Mouse (Mus musculus) CH12.LX (cell line): ENCODE data around the gene Ikzf3. TPM values are rescaled to one million over a fixed set of nuclear protein-coding genes. Genes with fewer than 3 reads are reported as not detected.

ENCODE experiments used
- DNase-seq: peaks from one replicate; pipeline ENCODE4 v3.0.0-alpha.2; 2013; ENCODE audit errors: extremely low read depth
- H3K27ac ChIP-seq: 2 replicates; pipeline ENCODE4 v1.5.1; 2012; ENCODE audit warnings: low read depth, mild to moderate bottlenecking, control low read depth, moderate library complexity; ENCODE audit not compliant: insufficient read depth
- H3K27me3 ChIP-seq: replicated peaks from 2 replicates; pipeline ENCODE3; 2012; ENCODE audit warnings: inconsistent platforms
- H3K36me3 ChIP-seq, 2 experiments: replicated peaks in 1 of 2; 2 replicates each; pipeline versions ENCODE3 to v1.6.1; 2012; ENCODE audit warnings: inconsistent platforms in 1 of 2, low read length in 1 of 2, mild to moderate bottlenecking in 1 of 2, mixed read lengths in 1 of 2, moderate library complexity in 1 of 2; ENCODE audit not compliant: control insufficient read depth in 1 of 2, insufficient read depth in 1 of 2
- H3K4me1 ChIP-seq, 2 experiments: 2 replicates each; pipeline ENCODE4 v1.6.1; 2012; ENCODE audit warnings: inconsistent platforms in 1 of 2, moderate library complexity in 1 of 2; ENCODE audit not compliant: insufficient read depth in 2 of 2, control insufficient read depth in 1 of 2
- H3K4me2 ChIP-seq: 2 replicates; pipeline ENCODE4 v1.6.1; 2012; ENCODE audit warnings: low read depth, mild to moderate bottlenecking, control low read depth; ENCODE audit not compliant: poor library complexity, insufficient read depth, severe bottlenecking
- H3K4me3 ChIP-seq, 3 experiments: fragments of 150-350 bp in 1 of 3; sonication (generic) in 1 of 3; replicated peaks in 1 of 3; 2 replicates each; pipeline versions ENCODE3 to v1.5.1; 2011 to 2012; ENCODE audit warnings: low read depth in 2 of 3, low read length in 2 of 3, mild to moderate bottlenecking in 2 of 3, moderate library complexity in 2 of 3, control low read depth in 1 of 3, improper control_type of control experiment in 1 of 3, inconsistent platforms in 1 of 3, mixed read lengths in 1 of 3; ENCODE audit not compliant: poor library complexity in 1 of 3
- H3K79me2 ChIP-seq: replicated peaks from 2 replicates; pipeline ENCODE4 v1.6.1; 2012; ENCODE audit warnings: mild to moderate bottlenecking, moderate library complexity; ENCODE audit not compliant: control insufficient read depth, poor library complexity, insufficient read depth, severe bottlenecking; ENCODE audit errors: extremely low read depth
- H3K9ac ChIP-seq: 2 replicates; pipeline ENCODE4 v1.6.1; 2012; ENCODE audit warnings: low read depth, mild to moderate bottlenecking, control low read depth, moderate library complexity; ENCODE audit not compliant: insufficient read depth
- H3K9me3 ChIP-seq: replicated peaks from 2 replicates; pipeline ENCODE3; 2012; ENCODE audit warnings: low read length, inconsistent platforms, mixed read lengths
- BHLHE40 ChIP-seq: IDR thresholded peaks from 2 replicates; pipeline ENCODE4 v1.6.1; 2011; ENCODE audit warnings: mild to moderate bottlenecking, low read depth, low read length, improper control_type of control experiment
- CHD1 ChIP-seq: IDR thresholded peaks from 2 replicates; pipeline ENCODE4 v1.6.1; 2012; ENCODE audit warnings: low read depth, low read length, improper control_type of control experiment, inconsistent platforms
- CHD2 ChIP-seq: IDR thresholded peaks from 2 replicates; pipeline ENCODE4 v1.6.1; 2011; ENCODE audit warnings: low read length, improper control_type of control experiment
- ELF1 ChIP-seq: IDR thresholded peaks from 2 replicates; pipeline ENCODE4 v1.6.1; 2014; ENCODE audit warnings: low read depth, mild to moderate bottlenecking, inconsistent platforms, low read length, improper control_type of control experiment
- ETS1 ChIP-seq: conservative IDR thresholded peaks from 2 replicates; pipeline ENCODE4 v1.6.1; 2012; ENCODE audit warnings: low read depth, mild to moderate bottlenecking, inconsistent platforms, low read length, improper control_type of control experiment, moderate library complexity
- IRF4 ChIP-seq: IDR thresholded peaks from 2 replicates; pipeline ENCODE4 v1.6.1; 2014; ENCODE audit warnings: low read depth, mild to moderate bottlenecking, inconsistent platforms, low read length, improper control_type of control experiment
- JUN ChIP-seq: IDR thresholded peaks from 2 replicates; pipeline ENCODE4 v1.6.1; 2011; ENCODE audit warnings: low read depth, mild to moderate bottlenecking, low read length, improper control_type of control experiment, moderate library complexity; ENCODE audit not compliant: insufficient read depth
- JUND ChIP-seq: conservative IDR thresholded peaks from 2 replicates; pipeline ENCODE4 v1.6.1; 2011; ENCODE audit warnings: low read depth, low read length, improper control_type of control experiment
- KAT2A ChIP-seq: IDR thresholded peaks from 2 replicates; pipeline ENCODE4 v1.6.1; 2012; ENCODE audit warnings: low read length, improper control_type of control experiment, inconsistent platforms; ENCODE audit not compliant: insufficient replicate concordance
- MAFK ChIP-seq: IDR thresholded peaks from 2 replicates; pipeline ENCODE4 v1.6.1; 2011; ENCODE audit warnings: low read length, improper control_type of control experiment; ENCODE audit not compliant: insufficient replicate concordance
- MAX ChIP-seq: IDR thresholded peaks from 2 replicates; pipeline ENCODE4 v1.6.1; 2011; ENCODE audit warnings: low read length, improper control_type of control experiment
- MAZ ChIP-seq: IDR thresholded peaks from 2 replicates; pipeline ENCODE4 v1.6.1; 2012; ENCODE audit warnings: low read depth, mild to moderate bottlenecking, inconsistent platforms, low read length, improper control_type of control experiment, moderate library complexity
- NRF1 ChIP-seq: IDR thresholded peaks from 2 replicates; pipeline ENCODE4 v1.6.1; 2014; ENCODE audit warnings: low read depth, mild to moderate bottlenecking, inconsistent platforms, low read length, improper control_type of control experiment, moderate library complexity
- POLR2A ChIP-seq: IDR thresholded peaks from 2 replicates; pipeline ENCODE4 v1.6.1; 2011; ENCODE audit warnings: low read depth, mild to moderate bottlenecking, improper control_type of control experiment, low read length
- POLR2AphosphoS2 ChIP-seq: IDR thresholded peaks from 2 replicates; pipeline ENCODE4 v1.6.1; 2011; ENCODE audit warnings: low read depth, low read length, improper control_type of control experiment
- RAD21 ChIP-seq: IDR thresholded peaks from 2 replicates; pipeline ENCODE4 v1.6.1; 2011; ENCODE audit warnings: low read depth, mild to moderate bottlenecking, low read length, improper control_type of control experiment, moderate library complexity
- SIN3A ChIP-seq: IDR thresholded peaks from 2 replicates; pipeline ENCODE4 v1.6.1; 2012; ENCODE audit warnings: low read length, improper control_type of control experiment, inconsistent platforms
- UBTF ChIP-seq: IDR thresholded peaks from 2 replicates; pipeline ENCODE4 v1.6.1; 2012; ENCODE audit warnings: low read depth, mild to moderate bottlenecking, inconsistent platforms, low read length, improper control_type of control experiment, moderate library complexity
- USF1 ChIP-seq: IDR thresholded peaks from 2 replicates; pipeline ENCODE4 v1.6.1; 2014; ENCODE audit warnings: low read depth, mild to moderate bottlenecking, inconsistent platforms, low read length, improper control_type of control experiment
- USF2 ChIP-seq: conservative IDR thresholded peaks from 2 replicates; pipeline ENCODE4 v1.6.1; 2011; ENCODE audit warnings: low read depth, low read length, improper control_type of control experiment
- ZC3H11A ChIP-seq: IDR thresholded peaks from 2 replicates; pipeline ENCODE4 v1.6.1; 2012; ENCODE audit warnings: low read depth, mild to moderate bottlenecking, inconsistent platforms, low read length, improper control_type of control experiment
- dilution Hi-C: fragments of 300-500 bp; cut with MboI; formaldehyde crosslinking; loops from 2 replicates; pipeline ENCODE4 v1.14.3; 2020; ENCODE audit warnings: low sequenced_read_pairs; ENCODE audit not compliant: extremely low pct_unique_long_range_greater_than_20kb, extremely low pct_ligation_motif_present
- in situ Hi-C: fragments of 300-500 bp; cut with MboI; formaldehyde crosslinking; loops from 3 replicates; pipeline ENCODE4 v1.14.3; 2019; ENCODE audit warnings: low sequenced_read_pairs, low pct_ligation_motif_present, low pct_unique_long_range_greater_than_20kb, mixed read lengths
- polyA plus RNA-seq: library from polyadenylated mRNA; unstranded; fragments of >175 nt; gene quantifications from 2 replicates; pipeline ENCODE4 v1.2.1, GENCODE M21; 2012; ENCODE audit warnings: low read depth; ENCODE audit not compliant: insufficient read length
- total RNA-seq, 2 experiments: library from RNA; depleted of rRNA; stranded (reverse); fragments of 300-350 nt in 1 of 2; fragments of >200 nt in 1 of 2; gene quantifications; 2 replicates each; pipeline ENCODE4 v1.2.3; 2012 to 2014

Gene Ikzf3
- total and polyA plus RNA-seq, 3 experiments, result 110 to 238 (median 130) TPM

DNA sequence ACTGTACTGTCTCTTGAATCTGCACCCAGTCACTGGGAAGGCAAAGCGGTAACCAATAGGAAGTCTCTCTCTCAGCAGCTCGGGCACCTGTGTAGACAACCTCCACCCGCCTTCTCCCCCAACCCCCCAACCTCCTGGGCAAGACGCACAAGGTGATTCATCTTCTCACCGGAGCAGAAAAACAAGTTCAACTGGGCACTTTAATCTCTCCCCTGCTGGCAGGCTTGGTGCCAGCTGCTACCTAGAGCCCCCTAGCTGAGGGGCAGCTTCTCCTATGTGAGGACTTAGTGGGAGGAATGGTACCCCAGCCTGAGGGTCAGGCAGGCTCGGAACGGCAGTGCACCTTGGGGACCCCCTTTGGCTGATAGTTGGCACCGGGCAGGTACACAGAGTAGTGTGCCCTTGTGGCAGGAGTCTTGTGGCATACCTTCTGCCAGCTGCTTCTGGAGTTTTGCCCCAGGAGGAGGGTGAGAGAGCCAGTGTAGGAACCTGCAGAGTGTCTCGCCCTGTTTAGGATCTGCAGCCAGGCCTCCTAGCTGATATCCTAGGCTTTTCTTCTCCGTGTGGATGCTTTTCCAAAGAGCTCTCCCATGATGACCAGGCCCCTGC is 126.8 kb downstream of the Ikzf3 start:
- H3K4me3 ChIP-seq, result no peak overlapping the region
- in situ Hi-C loops (no loop called here), dilution Hi-C loops (no loop called here)
- H3K79me2 ChIP-seq, result no peaks in the 10 kb centered on the region
- no peak overlapping the region for H3K27ac ChIP-seq
- H3K4me2 ChIP-seq, result no peak overlapping the region
- H3K36me3 ChIP-seq, result no peaks in the 10 kb centered on the region
- peaks cover 95% of the 10 kb centered on the region for H3K27me3 ChIP-seq
- no peak for TF ChIP-seq IRF4
- no peaks in the 10 kb centered on the region for H3K9me3 ChIP-seq
- H3K9ac ChIP-seq, result no peak overlapping the region
- DNase-seq, result no peak
- no peaks in the 10 kb centered on the region; a peak in 2 of 4 replicates for H3K4me1 ChIP-seq

DNA sequence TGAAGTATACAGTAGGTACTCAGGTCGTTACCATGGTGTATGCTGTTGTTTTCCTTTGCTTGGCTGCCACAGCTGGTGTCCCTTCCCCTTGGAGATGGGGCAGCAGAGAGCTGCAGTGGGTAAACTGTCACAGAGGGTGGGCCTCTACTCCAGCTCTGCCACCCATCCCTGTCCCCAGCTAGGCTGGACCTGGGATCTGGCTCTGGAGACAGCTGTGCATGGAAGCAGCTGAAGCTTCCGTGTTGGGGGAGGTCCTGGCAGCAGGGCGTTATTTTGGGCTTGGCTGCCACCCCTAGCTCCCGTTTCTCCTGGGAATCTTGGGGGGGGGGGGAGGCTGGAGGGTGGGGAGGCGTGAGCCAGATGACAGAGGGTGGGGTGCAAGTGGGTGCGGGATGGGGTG is 127.6 kb downstream of the Ikzf3 start:
- peaks cover 95% of the 10 kb centered on the region for H3K27me3 ChIP-seq
- no peak overlapping the region for H3K4me2 ChIP-seq

DNA sequence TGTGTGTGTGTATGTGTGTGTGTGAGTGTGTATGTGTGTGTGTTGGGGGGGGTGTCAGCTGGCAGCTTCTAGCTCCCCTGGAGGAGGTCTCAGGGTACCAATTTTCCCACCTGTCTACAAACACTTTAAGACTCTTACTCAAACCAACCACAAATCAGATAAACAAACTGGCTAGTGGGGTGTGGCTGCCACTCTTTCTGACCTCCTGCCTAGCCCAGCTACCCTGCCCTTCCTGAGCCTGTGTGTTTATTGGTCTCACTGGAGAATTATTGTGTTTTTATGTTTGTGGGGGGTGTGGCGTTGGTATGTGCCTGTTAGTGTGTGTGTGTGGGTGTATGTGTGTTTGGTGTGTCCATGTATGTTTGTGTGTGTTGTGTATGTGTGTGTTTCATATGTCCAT is 128.8 kb downstream of the Ikzf3 start:
- TF ChIP-seq CHD1 (no peak), ZC3H11A (no peak), SIN3A (no peak), BHLHE40 (no peak), CHD2 (no peak)
- TF ChIP-seq, all 38 proteins: peak for 0
- in situ Hi-C loops (no loop called here), dilution Hi-C loops (no loop called here)
- Histone ChIP-seq H3K9me3 (no peaks in the 10 kb centered on the region), H3K36me3 (no peaks in the 10 kb centered on the region), H3K79me2 (no peaks in the 10 kb centered on the region), H3K4me2 (no peak overlapping the region), H3K4me3 (no peak overlapping the region), H3K9ac (no peak overlapping the region), H3K27me3 (peaks cover 96% of the 10 kb centered on the region), H3K27ac (no peak overlapping the region), H3K4me1 (no peaks in the 10 kb centered on the region; a peak in 3 of 4 replicates)
- DNase-seq, result no peak

More for the DNA sequence above, 127.6 kb downstream of the Ikzf3 start:
- Histone ChIP-seq H3K9ac (no peak overlapping the region), H3K4me1 (no peaks in the 10 kb centered on the region; a peak in 2 of 4 replicates), H3K4me3 (no peak overlapping the region), H3K79me2 (no peaks in the 10 kb centered on the region), H3K36me3 (no peaks in the 10 kb centered on the region), H3K27ac (no peak overlapping the region), H3K9me3 (no peaks in the 10 kb centered on the region)
- in situ Hi-C loops, result no loop called here
- no peak for DNase-seq
- TF ChIP-seq NRF1 (no peak), SIN3A (no peak), CHD2 (no peak), USF1 (no peak), UBTF (no peak), POLR2A (no peak), MAFK (no peak), RAD21 (no peak), JUND (no peak), JUN (no peak), USF2 (no peak), ETS1 (no peak), MAZ (no peak), ZC3H11A (no peak), KAT2A (no peak), ELF1 (no peak), POLR2AphosphoS2 (no peak), CHD1 (no peak), MAX (no peak)
- dilution Hi-C loops, result no loop called here
